Mouse (Mus musculus) kidney, embryonic 16.5 days (tissue): Measurements from ENCODE around the gene Vps41. TPM values are rescaled to one million over a fixed set of nuclear protein-coding genes. Genes with fewer than 3 reads are reported as not detected.

Experiments used
- ATAC-seq: fragments of 200-750 bp; cut with Nextera tagmentation; 2 replicates; pipeline ENCODE4 v1.8.0; 2017; ENCODE audit warnings: moderate TSS enrichment; ENCODE audit not compliant: low FRiP score, low TSS enrichment
- H3K27ac ChIP-seq: fragments of 300-500 bp; sonication (generic); 2 replicates; pipeline ENCODE4 v1.5.1; 2014; ENCODE audit warnings: low read length
- H3K27me3 ChIP-seq: fragments of 300-500 bp; sonication (generic); 2 replicates; pipeline ENCODE4 v1.6.1; 2014; ENCODE audit warnings: low read length, control low read depth, mixed read lengths; ENCODE audit not compliant: insufficient read depth
- H3K36me3 ChIP-seq: fragments of 300-500 bp; sonication (generic); 2 replicates; pipeline ENCODE4 v1.6.1; 2014; ENCODE audit warnings: low read length, control low read depth, mixed read lengths; ENCODE audit not compliant: insufficient read depth
- H3K4me1 ChIP-seq: fragments of 300-500 bp; sonication (generic); 2 replicates; pipeline ENCODE4 v1.6.1; 2014; ENCODE audit warnings: low read length, control low read depth, mixed read lengths; ENCODE audit not compliant: insufficient read depth
- H3K4me2 ChIP-seq: fragments of 300-500 bp; sonication (generic); replicated peaks from 2 replicates; pipeline ENCODE4 v1.6.1; 2014; ENCODE audit warnings: low read depth, low read length
- H3K4me3 ChIP-seq: fragments of 300-500 bp; sonication (generic); 2 replicates; pipeline ENCODE4 v1.5.1; 2014; ENCODE audit warnings: mild to moderate bottlenecking, low read length
- H3K9ac ChIP-seq: fragments of 300-500 bp; sonication (generic); replicated peaks from 2 replicates; pipeline ENCODE4 v1.6.1; 2014; ENCODE audit warnings: low read length
- H3K9me3 ChIP-seq: fragments of 300-500 bp; sonication (generic); 2 replicates; pipeline ENCODE4 v1.6.1; 2016; ENCODE audit warnings: low read length, control low read depth
- WGBS: fragments of 180-500 bp; shearing (Covaris S2); extraction: QIAGEN DNeasy Blood & Tissue Kit; methylation state at CpG from one replicate; pipeline ENCODE4 v1.1.7; 2014; 5-methylcytosine and 5-hydroxymethylcytosine counted together
- polyA plus RNA-seq: library from polyadenylated mRNA; unstranded; fragments of >200 nt; fragmentation: Nextera tagmentation; extraction: Ambion mirVana; gene quantifications from 2 replicates; pipeline ENCODE4 v1.2.1, GENCODE M21; 2015

Vps41 gene
- polyA plus RNA-seq, 1 experiment from 2014 or later = 70.1 TPM

GRCm38 (mm10) chr13:18852718-18853117, 135.6 kb downstream of the Vps41 start:
- 68% methylated on average over 8 of the region's 8 CpGs for WGBS
- H3K9ac ChIP-seq = no peak overlapping the region
- no peak overlapping the region for H3K4me3 ChIP-seq
- H3K9me3 ChIP-seq = no peaks in the 10 kb centered on the region
- H3K4me2 ChIP-seq = no peak overlapping the region
- no peaks in the 10 kb centered on the region for H3K27me3 ChIP-seq
- peak; percentile 33; the same call in 1 of the 2 replicates for ATAC-seq
- 0 out of 2 replicates have a peak, but pooled peaks cover under 1% of the 10 kb centered on the region for H3K36me3 ChIP-seq
- 0 out of 2 replicates have a peak, but pooled peaks cover 4% of the 10 kb centered on the region for H3K4me1 ChIP-seq
- no peak overlapping the region for H3K27ac ChIP-seq

GRCm38 (mm10) chr13:18856026-18856802, 139.1 kb downstream of the Vps41 start:
- WGBS = 84% methylated on average over 8 of the region's 8 CpGs
- 0 out of 2 replicates have a peak, but pooled peaks cover 2% of the 10 kb centered on the region for H3K36me3 ChIP-seq
- no peak overlapping the region for H3K4me3 ChIP-seq
- H3K9me3 ChIP-seq = no peaks in the 10 kb centered on the region
- no peaks in the 10 kb centered on the region for H3K27me3 ChIP-seq
- no peaks in the 10 kb centered on the region for H3K4me1 ChIP-seq
- H3K27ac ChIP-seq = no peak overlapping the region
- H3K9ac ChIP-seq = no peak overlapping the region
- no peak overlapping the region for H3K4me2 ChIP-seq
- no peak for ATAC-seq

- no peak overlapping the region for H3K4me3 ChIP-seq
- H3K9me3 ChIP-seq = no peaks in the 10 kb centered on the region
- peaks cover 2% of the 10 kb centered on the region; the same call in 1 of the 2 replicates for H3K36me3 ChIP-seq
- no peak overlapping the region for H3K9ac ChIP-seq
- no peak overlapping the region for H3K27ac ChIP-seq
- WGBS = 87% methylated on average over 4 of the region's 4 CpGs
- no peak overlapping the region for H3K4me2 ChIP-seq
- ATAC-seq = no peak
- no peaks in the 10 kb centered on the region for H3K27me3 ChIP-seq
- H3K4me1 ChIP-seq = no peaks in the 10 kb centered on the region
These were observed 141.1 kb downstream of the Vps41 start for GRCm38 (mm10) chr13:18858183-18858582.

GRCm38 (mm10) chr13:18859389-18859788, 142.3 kb downstream of the Vps41 start:
- Histone ChIP-seq H3K4me1 (no peaks in the 10 kb centered on the region), H3K4me2 (no peak overlapping the region), H3K9ac (no peak overlapping the region), H3K4me3 (no peak overlapping the region), H3K36me3 (peaks cover 2% of the 10 kb centered on the region; the same call in 1 of the 2 replicates), H3K27ac (no peak overlapping the region), H3K27me3 (no peaks in the 10 kb centered on the region), H3K9me3 (no peaks in the 10 kb centered on the region)
- no peak for ATAC-seq
- 94% methylated on average over 3 of the region's 3 CpGs for WGBS

- Histone ChIP-seq H3K27ac (peak overlapping the region; percentile 8), H3K4me3 (no peak overlapping the region), H3K4me2 (no peak overlapping the region), H3K27me3 (no peaks in the 10 kb centered on the region), H3K4me1 (peaks cover 5% of the 10 kb centered on the region; the same call in 1 of the 2 replicates), H3K36me3 (no peaks in the 10 kb centered on the region; the same call in 1 of the 2 replicates), H3K9me3 (no peaks in the 10 kb centered on the region), H3K9ac (no peak overlapping the region)
- peak; percentile 90 for ATAC-seq
- 21% methylated on average over 5 of the region's 5 CpGs for WGBS
These were observed 151.0 kb downstream of the Vps41 start for GRCm38 (mm10) chr13:18868030-18868490.

- Histone ChIP-seq H3K27ac (0 out of 2 replicates have a peak overlapping the region, but pooled peaks have one; percentile 48), H3K4me2 (no peak overlapping the region), H3K4me1 (peaks cover 5% of the 10 kb centered on the region; the same call in 1 of the 2 replicates), H3K36me3 (no peaks in the 10 kb centered on the region; the same call in 1 of the 2 replicates), H3K27me3 (no peaks in the 10 kb centered on the region), H3K4me3 (no peak overlapping the region), H3K9me3 (no peaks in the 10 kb centered on the region), H3K9ac (no peak overlapping the region)
- ATAC-seq = peak; percentile 47; the same call in 1 of the 2 replicates
- 70% methylated on average over 5 of the region's 5 CpGs for WGBS
These were observed 151.7 kb downstream of the Vps41 start for GRCm38 (mm10) chr13:18868825-18869224.

- WGBS = 6% methylated on average over 7 of the region's 7 CpGs
- Histone ChIP-seq H3K4me2 (no peak overlapping the region), H3K9me3 (no peaks in the 10 kb centered on the region), H3K27ac (no peak overlapping the region), H3K4me1 (peaks cover 6% of the 10 kb centered on the region; the same call in 1 of the 2 replicates), H3K36me3 (no peaks in the 10 kb centered on the region), H3K4me3 (no peak overlapping the region), H3K9ac (no peak overlapping the region), H3K27me3 (no peaks in the 10 kb centered on the region)
- ATAC-seq = 0 out of 2 replicates have a peak, but pooled peaks have one; percentile 39
These were observed 158.2 kb downstream of the Vps41 start for GRCm38 (mm10) chr13:18875321-18875720.

- H3K27me3 ChIP-seq = no peaks in the 10 kb centered on the region
- no peak overlapping the region for H3K9ac ChIP-seq
- no peaks in the 10 kb centered on the region for H3K4me1 ChIP-seq
- no peak overlapping the region for H3K4me2 ChIP-seq
- H3K36me3 ChIP-seq = no peaks in the 10 kb centered on the region
- H3K4me3 ChIP-seq = no peak overlapping the region
- H3K9me3 ChIP-seq = no peaks in the 10 kb centered on the region
- 70% methylated on average over 9 of the region's 9 CpGs for whole genome bisulfite sequencing
- ATAC-seq = 0 out of 2 replicates have a peak, but pooled peaks have one; percentile 39
- no peak overlapping the region for H3K27ac ChIP-seq
These were observed 175.8 kb downstream of the Vps41 start for GRCm38 (mm10) chr13:18892910-18893309.

GRCm38 (mm10) chr13:18896789-18897188, 179.7 kb downstream of the Vps41 start:
- ATAC-seq = no peak
- Histone ChIP-seq H3K9me3 (no peaks in the 10 kb centered on the region), H3K9ac (no peak overlapping the region), H3K4me2 (no peak overlapping the region), H3K36me3 (no peaks in the 10 kb centered on the region), H3K27ac (no peak overlapping the region), H3K4me1 (no peaks in the 10 kb centered on the region), H3K27me3 (no peaks in the 10 kb centered on the region), H3K4me3 (no peak overlapping the region)
- WGBS = 83% methylated on average over 3 of the region's 3 CpGs

GRCm38 (mm10) chr13:18903623-18904022, 186.5 kb downstream of the Vps41 start:
- H3K4me2 ChIP-seq = no peak overlapping the region
- H3K9ac ChIP-seq = no peak overlapping the region
- H3K27me3 ChIP-seq = no peaks in the 10 kb centered on the region
- H3K9me3 ChIP-seq = no peaks in the 10 kb centered on the region
- no peak for ATAC-seq
- H3K4me3 ChIP-seq = no peak overlapping the region
- no peaks in the 10 kb centered on the region for H3K36me3 ChIP-seq
- no peaks in the 10 kb centered on the region for H3K4me1 ChIP-seq
- no peak overlapping the region for H3K27ac ChIP-seq
- WGBS = 59% methylated on average over 6 of the region's 6 CpGs
